Mouse (Mus musculus) testis, adult 2 months (tissue): ENCODE measurements around the gene Eepd1. TPM values are rescaled to one million over a fixed set of nuclear protein-coding genes. Genes with fewer than 3 reads are reported as not detected.

ENCODE experiments used
- H3K27ac ChIP-seq: fragments of 200-500 bp; 2 replicates; pipeline ENCODE4 v1.5.1; 2012; ENCODE audit warnings: low read depth, low read length; ENCODE audit not compliant: control insufficient read depth, insufficient read depth
- H3K27me3 ChIP-seq: fragments of 200-500 bp; 2 replicates; pipeline ENCODE4 v1.6.1; 2012; ENCODE audit warnings: mild to moderate bottlenecking, low read length, moderate library complexity; ENCODE audit not compliant: control insufficient read depth, insufficient read depth
- H3K36me3 ChIP-seq: fragments of 200-500 bp; 2 replicates; pipeline ENCODE4 v1.6.1; 2012; ENCODE audit warnings: mild to moderate bottlenecking, low read length; ENCODE audit not compliant: control insufficient read depth, insufficient read depth
- H3K4me1 ChIP-seq: fragments of 200-500 bp; 2 replicates; pipeline ENCODE4 v1.6.1; 2012; ENCODE audit warnings: low read length; ENCODE audit not compliant: control insufficient read depth, insufficient read depth
- H3K4me3 ChIP-seq: fragments of 200-500 bp; 2 replicates; pipeline ENCODE4 v1.5.1; 2012; ENCODE audit warnings: low read depth, mild to moderate bottlenecking, low read length, moderate library complexity, mixed read lengths; ENCODE audit not compliant: control insufficient read depth
- CTCF ChIP-seq: fragments of 200-500 bp; IDR thresholded peaks from 2 replicates; pipeline ENCODE4 v1.5.1; 2012; ENCODE audit warnings: low read depth, mild to moderate bottlenecking, inconsistent platforms, low read length, moderate library complexity; ENCODE audit not compliant: control insufficient read depth, insufficient read depth, insufficient replicate concordance
- POLR2A ChIP-seq: fragments of 200-500 bp; IDR thresholded peaks from 2 replicates; pipeline ENCODE4 v1.6.1; 2012; ENCODE audit warnings: low read depth, mild to moderate bottlenecking, inconsistent platforms, low read length, moderate library complexity; ENCODE audit not compliant: control insufficient read depth
- polyA plus RNA-seq: library from polyadenylated mRNA; depleted of rRNA; stranded (reverse); fragments of >200 nt; gene quantifications from 2 replicates; pipeline ENCODE4 v1.2.3, GENCODE M21; 2012

Eepd1 gene
- polyA plus RNA-seq, 1 experiment = 3.4 TPM

- H3K27me3 ChIP-seq = no peaks in the 10 kb centered on the region
- no peak overlapping the region for H3K27ac ChIP-seq
- TF ChIP-seq CTCF (no peak), POLR2A (no peak)
- H3K36me3 ChIP-seq = no peaks in the 10 kb centered on the region
- no peaks in the 10 kb centered on the region for H3K4me1 ChIP-seq
- H3K4me3 ChIP-seq = no peak overlapping the region
Observed at GRCm38 (mm10) chr9:25455027-25455426, 26.3 kb upstream of the Eepd1 start.

- no peak for TF ChIP-seq POLR2A
- no peak for TF ChIP-seq CTCF
- Histone ChIP-seq H3K27ac (no peak overlapping the region), H3K36me3 (no peaks in the 10 kb centered on the region)
Observed at GRCm38 (mm10) chr9:25460835-25461555, 20.4 kb upstream of the Eepd1 start.

GRCm38 (mm10) chr9:25464305-25464704 is 17.0 kb upstream of the Eepd1 start:
- no peaks in the 10 kb centered on the region for H3K36me3 ChIP-seq
- no peak overlapping the region for H3K4me3 ChIP-seq
- no peaks in the 10 kb centered on the region for H3K4me1 ChIP-seq
- TF ChIP-seq CTCF = no peak
- no peak for TF ChIP-seq POLR2A
- no peak overlapping the region for H3K27ac ChIP-seq
- no peaks in the 10 kb centered on the region for H3K27me3 ChIP-seq

More at GRCm38 (mm10) chr9:25460835-25461555, 20.4 kb upstream of the Eepd1 start:
- H3K4me3 ChIP-seq = no peak overlapping the region
- H3K4me1 ChIP-seq = no peaks in the 10 kb centered on the region
- H3K27me3 ChIP-seq = no peaks in the 10 kb centered on the region

- Histone ChIP-seq H3K27me3 (no peaks in the 10 kb centered on the region), H3K27ac (no peak overlapping the region), H3K36me3 (no peaks in the 10 kb centered on the region), H3K4me3 (no peak overlapping the region), H3K4me1 (peaks cover 13% of the 10 kb centered on the region)
- TF ChIP-seq POLR2A (no peak), CTCF (no peak)
Observed at GRCm38 (mm10) chr9:25479392-25480020, 1.8 kb upstream of the Eepd1 start.

- no peak for TF ChIP-seq POLR2A
- no peak for TF ChIP-seq CTCF
- H3K4me1 ChIP-seq = peaks cover 13% of the 10 kb centered on the region
- no peaks in the 10 kb centered on the region for H3K36me3 ChIP-seq
- no peak overlapping the region for H3K27ac ChIP-seq
- H3K27me3 ChIP-seq = no peaks in the 10 kb centered on the region
- H3K4me3 ChIP-seq = no peak overlapping the region
Observed at GRCm38 (mm10) chr9:25480676-25481075, 671 bp upstream of the Eepd1 start.

GRCm38 (mm10) chr9:25482322-25482998 is 1.1 kb downstream of the Eepd1 start:
- Histone ChIP-seq H3K27me3 (no peaks in the 10 kb centered on the region), H3K27ac (no peak overlapping the region), H3K36me3 (no peaks in the 10 kb centered on the region), H3K4me1 (peaks cover 13% of the 10 kb centered on the region), H3K4me3 (peak overlapping the region; percentile 2)
- no peak for TF ChIP-seq CTCF
- no peak for TF ChIP-seq POLR2A

GRCm38 (mm10) chr9:25482999-25483347 is 1.6 kb downstream of the Eepd1 start:
- Histone ChIP-seq H3K36me3 (no peaks in the 10 kb centered on the region), H3K27ac (no peak overlapping the region), H3K4me1 (peaks cover 13% of the 10 kb centered on the region), H3K4me3 (no peak overlapping the region), H3K27me3 (no peaks in the 10 kb centered on the region)
- no peak for TF ChIP-seq CTCF
- TF ChIP-seq POLR2A = no peak
